Mouse (Mus musculus): ENCODE measurements at regions not wholly inside any gene's neighbourhood (a gene's known extent, or its start where the extent isn't known, plus 50 kb on each side); places are given as distances from the start of the nearest gene placed in this dataset.

GRCm38 (mm10) chr3:78284071-78284470 is 1002.2 kb downstream of the Rapgef2 start:
- no peaks in the 10 kb centered on the region for H3K9me3 ChIP-seq (ENCODE audit: control insufficient read depth, low read length)
- no peaks in the 10 kb centered on the region for H3K36me3 ChIP-seq (ENCODE audit: control insufficient read depth, insufficient read depth)
- H3K4me3 ChIP-seq (replicated peaks; ENCODE audit: low read length) = no peak overlapping the region
- no peaks in the 10 kb centered on the region for H3K4me1 ChIP-seq (replicated peaks; ENCODE audit: control insufficient read depth, insufficient read depth, low read length)
- no peak overlapping the region for H3K4me2 ChIP-seq (ENCODE audit: low read length)
- no peaks in the 10 kb centered on the region for H3K27me3 ChIP-seq (replicated peaks; ENCODE audit: control insufficient read depth, insufficient read depth, low read length)
- H3K9ac ChIP-seq (replicated peaks; ENCODE audit: low read depth, low read length) = no peak overlapping the region
- WGBS = 76% methylated on average over 3 of the region's 3 CpGs
- H3K27ac ChIP-seq (ENCODE audit: low read length) = no peak overlapping the region
- ATAC-seq = no peak

- Histone ChIP-seq H3K4me1 (replicated peaks; ENCODE audit: control insufficient read depth, insufficient read depth, low read length) (no peaks in the 10 kb centered on the region), H3K4me3 (replicated peaks; ENCODE audit: low read length) (no peak overlapping the region), H3K9ac (replicated peaks; ENCODE audit: low read depth, low read length) (no peak overlapping the region), H3K27me3 (replicated peaks; ENCODE audit: control insufficient read depth, insufficient read depth, low read length) (no peaks in the 10 kb centered on the region), H3K27ac (ENCODE audit: low read length) (no peak overlapping the region), H3K4me2 (ENCODE audit: low read length) (no peak overlapping the region), H3K36me3 (ENCODE audit: control insufficient read depth, insufficient read depth) (no peaks in the 10 kb centered on the region), H3K9me3 (ENCODE audit: control insufficient read depth, low read length) (no peaks in the 10 kb centered on the region)
- no peak for ATAC-seq
- WGBS = 78% methylated on average over 7 of the region's 7 CpGs
Observed at GRCm38 (mm10) chr3:78236920-78237319, 1049.4 kb downstream of the Rapgef2 start.

GRCm38 (mm10) chr3:78209729-78210128 is 1076.6 kb downstream of the Rapgef2 start:
- Histone ChIP-seq H3K9me3 (ENCODE audit: control insufficient read depth, low read length) (no peaks in the 10 kb centered on the region), H3K27ac (ENCODE audit: low read length) (no peak overlapping the region), H3K9ac (replicated peaks; ENCODE audit: low read depth, low read length) (no peak overlapping the region), H3K4me3 (replicated peaks; ENCODE audit: low read length) (no peak overlapping the region), H3K27me3 (replicated peaks; ENCODE audit: control insufficient read depth, insufficient read depth, low read length) (no peaks in the 10 kb centered on the region), H3K4me2 (ENCODE audit: low read length) (no peak overlapping the region), H3K4me1 (replicated peaks; ENCODE audit: control insufficient read depth, insufficient read depth, low read length) (no peaks in the 10 kb centered on the region), H3K36me3 (ENCODE audit: control insufficient read depth, insufficient read depth) (no peaks in the 10 kb centered on the region)
- 80% methylated on average over 3 of the region's 3 CpGs for WGBS
- no peak for ATAC-seq

GRCm38 (mm10) chr3:78162601-78163000 is 1123.7 kb downstream of the Rapgef2 start:
- H3K27ac ChIP-seq (ENCODE audit: low read length) = no peak overlapping the region
- no peaks in the 10 kb centered on the region for H3K4me1 ChIP-seq (replicated peaks; ENCODE audit: control insufficient read depth, insufficient read depth, low read length)
- WGBS = 74% methylated on average over 4 of the region's 4 CpGs
- no peak overlapping the region for H3K9ac ChIP-seq (replicated peaks; ENCODE audit: low read depth, low read length)
- ATAC-seq = peak; percentile 86
- no peaks in the 10 kb centered on the region for H3K36me3 ChIP-seq (ENCODE audit: control insufficient read depth, insufficient read depth)
- no peaks in the 10 kb centered on the region for H3K9me3 ChIP-seq (ENCODE audit: control insufficient read depth, low read length)
- H3K27me3 ChIP-seq (replicated peaks; ENCODE audit: control insufficient read depth, insufficient read depth, low read length) = no peaks in the 10 kb centered on the region
- H3K4me3 ChIP-seq (replicated peaks; ENCODE audit: low read length) = no peak overlapping the region
- H3K4me2 ChIP-seq (ENCODE audit: low read length) = no peak overlapping the region

GRCm38 (mm10) chr3:78158450-78158849 is 1127.9 kb downstream of the Rapgef2 start:
- Histone ChIP-seq H3K36me3 (ENCODE audit: control insufficient read depth, insufficient read depth) (no peaks in the 10 kb centered on the region), H3K4me2 (ENCODE audit: low read length) (no peak overlapping the region), H3K27me3 (replicated peaks; ENCODE audit: control insufficient read depth, insufficient read depth, low read length) (no peaks in the 10 kb centered on the region), H3K9me3 (ENCODE audit: control insufficient read depth, low read length) (no peaks in the 10 kb centered on the region), H3K4me3 (replicated peaks; ENCODE audit: low read length) (no peak overlapping the region), H3K9ac (replicated peaks; ENCODE audit: low read depth, low read length) (no peak overlapping the region), H3K27ac (ENCODE audit: low read length) (no peak overlapping the region), H3K4me1 (replicated peaks; ENCODE audit: control insufficient read depth, insufficient read depth, low read length) (no peaks in the 10 kb centered on the region)
- peak; percentile 62; the same call in 1 of the 2 replicates for ATAC-seq
- WGBS = 67% methylated on average over 4 of the region's 4 CpGs

All from forebrain, embryonic 16.5 days (tissue).